Mouse (Mus musculus): ENCODE data around the gene Gm21190.
"Not testable (repeated sequence)": the region's sequence is repeated elsewhere in the genome, so short reads cannot be mapped to it uniquely, and the experiment has no call there.

GRCm38 (mm10) chr5:15577033-15577432 is 48.0 kb upstream of the Gm21190 start, which contains the start of gene Gm21083:
- TF ChIP-seq CTCF (IDR thresholded peaks at IDR 0.05; ENCODE audit: borderline replicate concordance, insufficient read depth, low read depth, low read length); POLR2A (IDR thresholded peaks at IDR 0.05; ENCODE audit: borderline replicate concordance, insufficient read depth, low read length): not testable (repeated sequence)

Measured in cerebellum, adult 2 months (tissue).